Mouse (Mus musculus): Measurements from ENCODE around the gene Rpl3.
"Not testable (repeated sequence)": the region's sequence is repeated elsewhere in the genome, so short reads cannot be mapped to it uniquely, and the experiment has no call there.

Gene Rpl3

GRCm38 (mm10) chr15:80091121-80091955, at the start of gene Rpl3, which contains the start of gene Syngr1:
Rpl3 (minus strand) TSS chr15:80091868.
Syngr1 (plus strand) TSS chr15:80091334.
- DNase-seq (ENCODE audit: low spot score): peak; percentile 72

DNA sequence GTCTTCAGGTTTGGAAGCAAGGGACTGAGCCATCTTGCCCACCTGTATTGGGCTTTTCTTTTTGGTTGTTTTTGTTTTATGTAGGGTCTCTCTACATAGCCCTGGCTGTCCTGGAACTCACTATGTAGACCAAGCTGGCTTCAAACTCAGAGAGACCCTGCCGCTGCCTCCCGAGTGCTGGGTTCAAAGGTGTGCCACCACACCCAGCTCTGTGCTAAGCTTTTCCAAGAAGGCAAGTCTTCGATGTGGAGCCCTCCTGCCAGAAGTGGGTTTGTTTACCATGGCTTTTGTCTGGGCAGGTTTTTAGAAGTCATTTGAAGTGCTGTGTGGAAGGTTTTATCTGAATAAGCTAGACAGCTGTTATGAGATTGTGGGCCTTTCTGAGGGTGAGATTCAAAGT, 49.2 kb upstream of the Rpl3 start:
- no peak for DNase-seq (ENCODE audit: low spot score)

DNA sequence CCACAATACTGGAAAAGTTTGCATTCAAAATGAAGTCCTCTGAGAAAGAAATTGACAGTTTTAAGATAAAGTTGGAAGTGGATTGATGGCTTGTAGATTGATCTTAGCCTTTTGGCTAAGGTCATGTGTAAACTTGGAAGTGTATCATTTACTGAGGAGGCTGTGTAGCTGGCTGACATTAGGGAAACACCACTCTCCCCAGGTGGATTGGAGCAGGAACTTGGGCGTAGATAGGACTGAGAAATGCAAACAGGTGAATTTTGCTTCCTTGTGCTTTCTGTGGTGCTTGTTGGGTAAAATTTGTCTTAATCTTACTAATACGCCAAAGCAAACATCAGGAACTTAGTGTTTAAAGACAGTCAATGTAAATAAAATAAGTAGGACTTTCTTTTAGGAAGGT, 48.6 kb upstream of the Rpl3 start:
- no peak for DNase-seq (ENCODE audit: low spot score)

DNA sequence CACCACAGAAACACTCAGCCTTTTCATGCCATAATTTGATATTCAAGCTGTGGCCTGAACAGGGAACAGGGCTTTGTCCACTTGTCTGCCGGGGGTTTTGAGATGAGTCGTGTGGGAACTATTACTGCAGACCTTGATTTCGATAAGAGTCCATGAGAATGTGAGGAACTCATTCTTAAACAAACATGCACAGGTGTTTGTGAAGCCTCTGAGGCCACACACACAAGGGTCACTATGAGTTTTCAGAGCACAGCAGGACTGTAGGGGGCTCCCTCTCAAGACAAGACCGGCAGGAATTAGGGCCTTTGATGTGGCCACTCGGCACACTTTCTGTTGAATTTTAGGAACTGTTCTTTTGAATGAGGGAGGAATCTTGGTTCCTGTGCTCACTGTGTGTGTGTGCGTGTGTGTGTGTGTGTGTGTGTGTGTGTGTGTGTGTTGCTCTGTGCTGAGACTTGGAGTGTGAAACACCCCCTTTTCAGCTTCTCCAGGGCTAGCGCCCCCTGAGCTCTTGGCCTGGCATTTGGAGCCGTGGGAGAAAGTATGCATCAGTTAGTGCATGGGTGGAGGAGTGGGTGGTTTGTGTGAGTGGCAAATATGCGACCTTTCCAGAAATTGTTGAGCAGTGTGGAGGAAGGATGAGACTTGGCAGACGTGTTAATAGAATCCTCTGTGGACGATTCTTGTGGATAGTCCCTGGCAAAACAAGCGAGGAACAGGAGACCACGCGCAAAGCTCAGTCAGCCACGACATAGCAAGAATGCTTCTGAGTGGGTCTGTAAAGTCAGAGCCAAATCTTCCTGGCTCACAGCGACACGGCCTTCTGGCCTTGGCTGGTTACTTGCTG, 46.5 kb upstream of the Rpl3 start:
- no peak for DNase-seq (ENCODE audit: low spot score)

DNA sequence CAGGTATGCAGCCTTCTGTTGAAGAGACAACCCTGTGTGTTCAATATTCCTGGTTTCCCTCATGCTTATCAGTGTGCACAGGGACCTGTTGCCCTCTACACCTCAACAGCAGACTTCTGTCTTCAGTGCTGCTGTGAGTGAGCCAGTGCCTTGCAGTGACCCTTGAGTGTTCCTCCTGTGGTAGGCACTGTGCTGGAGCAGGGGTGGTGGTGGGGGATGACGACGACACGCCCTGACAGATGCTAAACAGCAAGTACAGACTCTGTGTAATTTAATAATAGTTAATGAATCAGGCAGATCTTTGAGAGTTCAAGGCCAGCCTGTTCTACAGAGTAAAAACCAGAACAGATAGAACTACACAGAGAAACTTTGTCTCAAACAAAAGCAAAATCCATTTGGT, 45.0 kb upstream of the Rpl3 start:
- DNase-seq (ENCODE audit: low spot score): no peak

DNA sequence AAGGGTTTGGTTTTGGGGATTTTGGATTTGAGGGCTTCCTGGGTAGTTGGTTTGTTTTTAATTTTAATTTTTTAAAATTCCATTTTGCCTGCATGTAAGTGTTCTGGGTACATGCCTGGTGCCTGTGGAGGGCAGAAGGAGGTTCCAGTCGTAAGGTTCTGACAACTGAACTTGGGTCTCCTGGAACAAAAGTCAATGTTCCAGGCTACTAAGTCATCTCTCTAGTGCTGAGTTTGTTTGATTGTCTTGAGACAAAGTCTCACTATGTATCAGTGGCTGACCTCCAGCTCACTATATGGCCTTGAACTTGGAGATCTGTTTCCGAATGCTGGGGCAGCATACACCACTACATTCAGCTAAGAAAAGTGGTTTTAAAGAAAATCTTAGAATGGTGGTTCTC, 43.8 kb upstream of the Rpl3 start:
- DNase-seq (ENCODE audit: low spot score): no peak

DNA sequence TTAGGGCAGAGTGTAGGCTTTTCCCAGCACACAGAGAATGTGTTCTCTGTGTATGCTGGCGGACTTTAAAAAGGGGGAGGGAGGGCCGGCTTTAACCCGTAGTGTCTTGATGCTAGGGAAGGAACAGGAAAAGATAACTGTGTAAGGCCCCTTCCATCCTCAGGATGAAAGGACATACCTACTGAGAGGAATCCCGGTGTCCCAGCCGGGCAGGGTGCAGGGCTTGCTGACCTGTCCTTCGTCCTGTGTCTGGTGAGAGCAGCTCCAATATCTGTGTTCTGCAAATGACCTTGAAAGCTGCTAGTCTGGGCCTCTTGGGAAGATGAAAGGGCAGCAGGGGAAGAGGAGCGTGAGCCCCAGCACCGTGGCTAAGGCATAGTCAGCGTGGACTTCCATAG, 42.8 kb upstream of the Rpl3 start:
- no peak for DNase-seq (ENCODE audit: low spot score)

- no peak for DNase-seq (ENCODE audit: low spot score)
These were observed 42.2 kb upstream of the Rpl3 start for GRCm38 (mm10) chr15:80133682-80134449.

DNA sequence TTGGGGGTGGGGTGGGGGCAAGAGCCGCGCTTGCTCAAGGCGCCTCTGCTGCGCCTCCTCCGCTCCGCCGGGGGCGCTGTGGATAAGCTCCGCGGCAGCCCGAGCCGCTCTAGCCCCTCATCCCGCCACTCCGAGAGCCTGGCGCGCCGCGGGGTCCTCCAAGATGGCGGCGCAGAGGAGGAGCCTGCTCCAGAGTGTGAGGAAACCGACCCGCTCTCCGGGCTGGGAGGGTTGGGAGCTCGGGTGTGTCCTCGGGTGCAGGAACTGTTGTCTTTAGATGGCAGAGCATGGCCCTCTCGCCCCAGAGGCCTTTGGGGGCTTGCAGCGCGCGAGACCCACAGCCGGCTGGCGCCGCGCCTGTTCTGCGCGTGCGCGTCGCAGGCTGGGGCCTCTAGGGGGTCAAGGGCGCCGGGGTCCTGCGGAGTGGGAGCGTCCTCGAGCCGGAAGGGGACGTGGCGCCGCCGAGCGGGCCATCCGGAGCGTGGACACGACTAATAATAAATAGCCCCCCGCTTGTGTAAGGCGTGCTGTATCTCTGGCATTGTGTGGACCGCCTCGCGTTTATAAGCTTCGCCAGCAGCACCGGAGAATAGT, 41.4 kb upstream of the Rpl3 start, which contains the start of gene Tab1:
Tab1 (plus strand) TSS at position 135 of the 594 bp plus-strand sequence.
- DNase-seq (ENCODE audit: low spot score): peak; percentile 92

DNA sequence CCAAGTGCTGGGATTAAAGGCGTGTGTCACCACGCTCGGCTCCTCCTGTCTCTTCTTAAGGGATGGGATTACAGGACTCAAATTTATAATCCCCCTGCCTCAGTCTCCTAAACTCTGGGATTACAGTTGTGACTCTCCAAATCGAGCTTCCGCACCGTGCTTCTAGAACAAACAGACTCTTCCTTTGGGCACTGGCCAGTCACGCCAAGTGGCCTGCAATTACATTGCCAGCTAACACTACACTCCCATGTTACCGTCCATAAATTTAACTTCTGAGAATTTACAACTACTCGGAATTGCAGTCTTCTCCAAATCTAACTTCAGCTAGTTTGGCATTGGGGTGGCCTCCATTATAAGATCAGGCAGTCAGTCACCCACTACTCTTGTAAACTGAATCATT, 40.8 kb upstream of the Rpl3 start:
- no peak for DNase-seq (ENCODE audit: low spot score)

- DNase-seq (ENCODE audit: low spot score): no peak
These were observed 39.8 kb upstream of the Rpl3 start for GRCm38 (mm10) chr15:80131421-80131820.

GRCm38 (mm10) chr15:80130689-80131088, 39.0 kb upstream of the Rpl3 start:
- DNase-seq (ENCODE audit: low spot score): no peak

GRCm38 (mm10) chr15:80129982-80130381, 38.3 kb upstream of the Rpl3 start:
- DNase-seq (ENCODE audit: low spot score): no peak

DNA sequence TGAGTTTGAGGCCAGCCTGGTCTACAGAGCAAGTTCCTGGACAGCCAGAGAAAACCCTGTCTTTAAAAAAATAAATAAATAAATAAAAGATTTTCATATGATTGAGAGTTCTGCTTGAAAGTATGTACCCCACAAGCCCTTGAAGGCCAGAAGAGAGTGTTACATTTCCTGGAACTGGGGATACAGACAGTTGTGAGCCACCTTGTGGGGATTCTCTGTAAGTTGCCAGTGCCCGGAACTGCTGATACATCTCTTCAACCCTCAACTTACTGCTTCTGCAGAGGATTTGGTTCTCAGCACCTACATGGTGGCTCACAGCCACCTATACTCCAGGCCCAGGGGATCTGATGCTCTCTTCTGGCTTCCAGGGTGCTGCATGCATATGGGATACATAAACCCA, 35.5 kb upstream of the Rpl3 start:
- no peak for DNase-seq (ENCODE audit: low spot score)

GRCm38 (mm10) chr15:80124651-80125050, 33.0 kb upstream of the Rpl3 start:
- DNase-seq (ENCODE audit: low spot score): no peak

GRCm38 (mm10) chr15:80122431-80122830, 30.8 kb upstream of the Rpl3 start:
- not testable (repeated sequence) for DNase-seq (ENCODE audit: low spot score)

DNA sequence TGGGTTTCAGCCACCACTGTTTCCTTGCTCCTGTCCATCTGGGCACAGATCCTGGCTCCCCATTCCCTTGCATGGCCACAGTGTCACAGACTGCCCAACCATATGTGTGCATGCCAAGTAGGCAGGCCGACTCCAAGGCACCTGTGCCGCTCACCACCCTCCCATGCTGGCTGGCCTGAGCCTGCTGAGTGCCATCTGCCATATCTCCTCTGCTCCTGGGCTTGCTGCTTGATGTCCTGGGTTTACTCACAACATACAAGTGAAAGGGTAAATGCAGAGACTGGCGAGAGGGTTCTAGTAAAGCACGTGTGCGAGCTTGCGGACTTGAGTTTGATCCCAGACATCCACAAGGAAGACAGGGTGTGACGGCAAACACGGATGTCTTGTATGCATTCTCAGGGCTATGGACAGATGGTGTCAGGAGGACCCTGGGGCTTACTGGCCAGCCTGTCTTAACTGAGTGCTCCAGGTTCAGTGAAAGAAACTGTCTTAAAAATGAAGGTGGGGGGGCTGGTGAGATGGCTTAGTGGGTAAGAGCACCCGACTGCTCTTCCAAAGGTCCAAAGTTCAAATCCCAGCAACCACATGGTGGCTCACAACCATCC, 30.2 kb upstream of the Rpl3 start:
- no peak for DNase-seq (ENCODE audit: low spot score)

DNA sequence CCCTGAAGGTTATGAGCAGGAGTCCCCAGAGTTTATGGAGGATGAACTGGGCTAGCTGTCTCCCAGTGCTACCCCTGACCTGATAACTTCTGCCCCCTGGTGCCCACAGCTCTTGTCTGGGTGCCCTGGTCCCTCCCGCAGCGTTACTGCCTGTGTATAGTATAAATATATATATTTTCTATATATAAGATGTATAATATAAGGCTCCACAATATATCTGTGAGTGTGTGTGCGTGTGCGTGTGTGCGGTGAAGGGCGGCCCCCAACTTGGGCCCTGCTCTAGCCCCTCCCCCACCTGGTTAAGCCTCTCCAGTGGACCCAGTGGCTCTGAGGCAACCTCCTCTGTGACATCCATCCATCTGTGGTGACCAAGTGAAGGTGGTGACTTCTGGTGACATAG, 27.4 kb upstream of the Rpl3 start:
- DNase-seq (ENCODE audit: low spot score): no peak

- DNase-seq (ENCODE audit: low spot score): no peak
These were observed 25.5 kb upstream of the Rpl3 start for GRCm38 (mm10) chr15:80117154-80117553.

- no peak for DNase-seq (ENCODE audit: low spot score)
These were observed 24.5 kb upstream of the Rpl3 start for GRCm38 (mm10) chr15:80115866-80116794.
